8 mouse cellular contexts compared by ENCODE assay signal in the genomic region with DNA sequence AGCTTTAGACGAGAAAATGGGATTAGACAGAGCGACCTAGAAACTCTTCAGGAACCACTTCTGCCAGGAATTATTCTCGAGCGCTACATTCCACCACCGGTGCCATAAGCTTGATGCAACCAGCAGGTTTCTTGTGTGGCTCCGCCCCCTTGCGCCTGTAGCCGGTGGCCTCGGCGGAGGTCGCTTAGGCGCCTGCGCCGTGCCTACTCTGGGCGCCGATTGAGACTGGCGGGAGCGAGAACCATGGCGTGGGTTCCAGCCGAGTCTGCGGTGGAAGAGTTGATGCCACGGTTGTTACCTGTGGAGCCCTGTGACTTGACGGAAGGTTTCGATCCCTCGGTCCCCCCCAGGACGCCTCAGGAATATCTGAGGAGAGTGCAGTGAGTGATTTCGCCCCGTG. TPM values are rescaled to one million over a fixed set of nuclear protein-coding genes. Genes with fewer than 3 reads are reported as not detected.
A peak's percentile ranks its signal among the peaks of the same experiment; 100 is the strongest.
DNase-seq lines count a peak whose midpoint lies in the region; ATAC-seq and TF ChIP-seq lines count a peak whose summit lies in the region.

Gene Gemin2 (plus strand): TSS at position 160 of the 400 bp plus-strand sequence.

- ATAC-seq in embryonic facial prominence, embryonic 15.5 days (ENCODE audit: insufficient number of reproducible peaks, low FRiP score, low TSS enrichment, low read depth) = peak; percentile 75
- peak; percentile 76 for ATAC-seq in kidney, embryonic 15.5 days (replicated peaks; ENCODE audit: low FRiP score)
- peak; percentile 71 for ATAC-seq in monocyte, adult 5-6 weeks (replicated peaks; ENCODE audit: insufficient number of reproducible peaks, low FRiP score, low TSS enrichment, poor library complexity, severe bottlenecking)

- H3K36me3 ChIP-seq in embryonic facial prominence, embryonic 15.5 days = no peaks in the 10 kb centered on the region; the same call in 1 of the 2 replicates
- H3K36me3 ChIP-seq in heart, embryonic 10.5 days = peaks cover 23% of the 10 kb centered on the region
- peaks cover 24% of the 10 kb centered on the region for H3K36me3 ChIP-seq in kidney, embryonic 15.5 days

- peak; percentile 95 for TF ChIP-seq POLR2A in bone marrow, adult 2 months (IDR thresholded peaks at IDR 0.05; ENCODE audit: borderline replicate concordance, control insufficient read depth, low read depth, low read length)

- H3K4me2 ChIP-seq in embryonic facial prominence, embryonic 15.5 days (replicated peaks) = peak within 1 kb of the TSS; percentile 71
- peak within 1 kb of the TSS; percentile 75 for H3K4me2 ChIP-seq in kidney, embryonic 15.5 days

- H3K9ac ChIP-seq in embryonic facial prominence, embryonic 15.5 days = peak within 1 kb of the TSS; percentile 37
- peak within 1 kb of the TSS; percentile 67 for H3K9ac ChIP-seq in kidney, embryonic 15.5 days

- no peak for TF ChIP-seq CTCF in bone marrow, adult 2 months (IDR thresholded peaks at IDR 0.05; ENCODE audit: control insufficient read depth, insufficient read depth, low read length)

- no peaks in the 10 kb centered on the region for H3K27me3 ChIP-seq in embryonic facial prominence, embryonic 15.5 days
- no peaks in the 10 kb centered on the region for H3K27me3 ChIP-seq in heart, embryonic 10.5 days (ENCODE audit: insufficient read depth, poor library complexity, severe bottlenecking)
- H3K27me3 ChIP-seq in kidney, embryonic 15.5 days = no peaks in the 10 kb centered on the region

- under 1% methylated on average over 28 of the region's 28 CpGs for WGBS in bone marrow, adult 2 months
- under 1% methylated on average over 28 of the region's 28 CpGs for WGBS in embryonic facial prominence, embryonic 15.5 days
- under 1% methylated on average over 28 of the region's 28 CpGs for WGBS in heart, embryonic 10.5 days
- under 1% methylated on average over 28 of the region's 28 CpGs for WGBS in kidney, embryonic 15.5 days

- no peaks in the 10 kb centered on the region for H3K9me3 ChIP-seq in embryonic facial prominence, embryonic 15.5 days (replicated peaks)
- no peaks in the 10 kb centered on the region for H3K9me3 ChIP-seq in heart, embryonic 10.5 days
- no peaks in the 10 kb centered on the region for H3K9me3 ChIP-seq in kidney, embryonic 15.5 days (replicated peaks)

- peak within 1 kb of the TSS; percentile 90 for H3K4me3 ChIP-seq in bone marrow, adult 2 months (replicated peaks; ENCODE audit: control insufficient read depth, low read depth, low read length)
- H3K4me3 ChIP-seq in embryonic facial prominence, embryonic 15.5 days (replicated peaks) = peak within 1 kb of the TSS; percentile 86
- H3K4me3 ChIP-seq in heart, embryonic 10.5 days = peak within 1 kb of the TSS; percentile 75
- peak within 1 kb of the TSS; percentile 88 for H3K4me3 ChIP-seq in kidney, embryonic 15.5 days (replicated peaks)

- H3K27ac ChIP-seq in bone marrow, adult 2 months (ENCODE audit: control insufficient read depth, insufficient read depth, low read depth, low read length, poor library complexity) = peak within 1 kb of the TSS; percentile 77
- peak within 1 kb of the TSS; percentile 91 for H3K27ac ChIP-seq in embryonic facial prominence, embryonic 15.5 days (replicated peaks)
- H3K27ac ChIP-seq in heart, embryonic 10.5 days = peak within 1 kb of the TSS; percentile 91
- peak within 1 kb of the TSS; percentile 92 for H3K27ac ChIP-seq in kidney, embryonic 15.5 days

- no peaks in the 10 kb centered on the region for H3K4me1 ChIP-seq in bone marrow, adult 2 months (ENCODE audit: control insufficient read depth, insufficient read depth, low read length)
- peaks cover 19% of the 10 kb centered on the region for H3K4me1 ChIP-seq in embryonic facial prominence, embryonic 15.5 days
- peaks cover 6% of the 10 kb centered on the region; the same call in 1 of the 2 replicates for H3K4me1 ChIP-seq in heart, embryonic 10.5 days
- peaks cover 27% of the 10 kb centered on the region for H3K4me1 ChIP-seq in kidney, embryonic 15.5 days

- DNase-seq in 416B (ENCODE audit: low read depth) (peak; percentile 95), liver (peak; percentile 96)
- peak; percentile 96 for DNase-seq in heart, embryonic 10.5 days (ENCODE audit: low spot score)
- peak; percentile 93 to 95 for DNase-seq in spleen, postnatal 4 days (ENCODE audit: low spot score in 2 of 2)

RNA-seq across cellular contexts. Expression of gene Gemin2, which starts in this region (rescaled TPM):
- 12.4 and 13.8 TPM in 2 replicates for polyA plus RNA-seq in bone marrow, adult 2 months (2011; ENCODE audit: insufficient read depth, insufficient read length, low replicate concordance, missing spikeins)
- polyA plus RNA-seq in embryonic facial prominence, embryonic 15.5 days (2015; fragmentation: Nextera tagmentation; extraction: Ambion mirVana) = 23.6 and 26.4 TPM in 2 replicates
- 30.1 and 35.6 TPM in 2 replicates for polyA plus RNA-seq in heart, embryonic 10.5 days (2016; fragmentation: Nextera tagmentation; extraction: Ambion mirVana)
- polyA plus RNA-seq in kidney, embryonic 15.5 days (2015; fragmentation: Nextera tagmentation; extraction: Ambion mirVana) = 33.5 and 34.4 TPM in 2 replicates
- total RNA-seq in monocyte, adult 5-6 weeks (2017) = 5.1 to 8.0 TPM (median 7.8 TPM) in 3 replicates

Comparison
In these comparisons a context has a peak if more than half of its experiments do, and no peak if none do; other contexts are left out.
1. Peak in every context shown above with its lines: DNase-seq, ATAC-seq, H3K4me3 ChIP-seq and H3K27ac ChIP-seq.